ENCODE assay signal across 8 mouse cellular contexts in genomic region chr11:107547351-107548203, GRCm38 (mm10). TPM values are rescaled to one million over a fixed set of nuclear protein-coding genes. Genes with fewer than 3 reads are reported as not detected.
DNase-seq lines count a peak whose midpoint lies in the region; ATAC-seq lines count a peak whose summit lies in the region.

Gene Helz, plus strand, starts transcription at chr11:107547930.

- intact Hi-C loops in left cerebral cortex, postnatal 4 days (cut with DNase I) = loop anchor here (1.0 kb wide), 1 partner anchor 94 kb away; no protein-coding TSS in a partner anchor

- DNase-seq in layer of hippocampus, adult 11-12 months (ENCODE audit: low spot score) = peak; percentile 46
- DNase-seq in layer of hippocampus, adult 9-10 months (ENCODE audit: low spot score) = no peak
- peak; percentile 87 for DNase-seq in embryo, embryonic 10 days (ENCODE audit: low spot score)
- DNase-seq in gastrocnemius, postnatal 10 days = peak; percentile 65
- DNase-seq in left cerebral cortex, postnatal 4 days = peak; percentile 62
- peak; percentile 97 for DNase-seq in midbrain, embryonic 11.5 days (ENCODE audit: low spot score, missing footprints)
- DNase-seq in right cerebral cortex, postnatal 4 days = peak; percentile 64

- WGBS in midbrain, embryonic 11.5 days = under 1% methylated on average over 57 of the region's 70 CpGs

- H3K36me3 ChIP-seq in midbrain, embryonic 11.5 days (ENCODE audit: control insufficient read depth, insufficient read depth, low read length) = no peaks in the 10 kb centered on the region

- ATAC-seq in inflammation-experienced regulatory T-cells, adult 6 months = peak; percentile 86
- ATAC-seq in midbrain, embryonic 11.5 days (ENCODE audit: low FRiP score) = peak; percentile 75

- peak within 1 kb of the TSS; percentile 59 for H3K27ac ChIP-seq in midbrain, embryonic 11.5 days (ENCODE audit: low read depth, low read length)

- H3K4me1 ChIP-seq in midbrain, embryonic 11.5 days (ENCODE audit: control insufficient read depth, insufficient read depth, low read length) = no peaks in the 10 kb centered on the region; the same call in 1 of the 2 replicates

- H3K4me3 ChIP-seq in midbrain, embryonic 11.5 days (ENCODE audit: low read depth, low read length) = peak within 1 kb of the TSS; percentile 95

- no peaks in the 10 kb centered on the region; the same call in 1 of the 2 replicates for H3K27me3 ChIP-seq in midbrain, embryonic 11.5 days (ENCODE audit: control insufficient read depth, insufficient read depth, low read length)

- H3K4me2 ChIP-seq in midbrain, embryonic 11.5 days = peak within 1 kb of the TSS; percentile 100

- no peaks in the 10 kb centered on the region for H3K9me3 ChIP-seq in midbrain, embryonic 11.5 days (ENCODE audit: control insufficient read depth, low read length)

- H3K9ac ChIP-seq in midbrain, embryonic 11.5 days (ENCODE audit: low read length) = peak within 1 kb of the TSS; percentile 91

RNA-seq across cellular contexts. Expression of gene Helz, which starts in this region (rescaled TPM):
- 10 to 100 TPM; 17.1 to 25.7 TPM for total RNA-seq in gastrocnemius, postnatal 10 days (2021)
- polyA plus RNA-seq in inflammation-experienced regulatory T-cells, adult 6 months (2017; shearing (Covaris generic)) = 10 to 100 TPM; 22.5 to 30.6 (median 22.6) TPM
- 10 to 100 TPM; 34.9 to 38.6 TPM for total RNA-seq in left cerebral cortex, postnatal 4 days (2021)
- 18.1 and 18.3 TPM in 2 replicates for polyA plus RNA-seq in midbrain, embryonic 11.5 days (2014; fragmentation: Nextera tagmentation; extraction: Ambion mirVana)
